Mouse (Mus musculus): Measurements from ENCODE around the gene Fam213a. TPM values are rescaled to one million over a fixed set of nuclear protein-coding genes. Genes with fewer than 3 reads are reported as not detected.

The Fam213a gene
- polyA plus RNA-seq, 1 experiment from 2014 or later: 76.2 TPM

- Histone ChIP-seq H3K4me1 (peaks cover 10% of the 10 kb centered on the region), H3K27me3 (no peaks in the 10 kb centered on the region), H3K4me3 (no peak overlapping the region), H3K9me3 (no peaks in the 10 kb centered on the region), H3K4me2 (replicated peaks) (no peak overlapping the region), H3K27ac (replicated peaks) (no peak overlapping the region), H3K9ac (replicated peaks) (no peak overlapping the region), H3K36me3 (peaks cover 13% of the 10 kb centered on the region)
- WGBS: 90% methylated on average over 4 of the region's 4 CpGs
- ATAC-seq (replicated peaks): no peak
These were observed 12.8 kb downstream of the Fam213a start for GRCm38 (mm10) chr14:41000801-41001200.

- no peak overlapping the region for H3K9ac ChIP-seq (replicated peaks)
- peaks cover 10% of the 10 kb centered on the region for H3K4me1 ChIP-seq
- no peak overlapping the region for H3K27ac ChIP-seq (replicated peaks)
- ATAC-seq (replicated peaks): no peak
- peaks cover 13% of the 10 kb centered on the region for H3K36me3 ChIP-seq
- no peaks in the 10 kb centered on the region for H3K9me3 ChIP-seq
- H3K27me3 ChIP-seq: no peaks in the 10 kb centered on the region
- no peak overlapping the region for H3K4me2 ChIP-seq (replicated peaks)
- WGBS: 90% methylated on average over 7 of the region's 7 CpGs
- H3K4me3 ChIP-seq: no peak overlapping the region
These were observed 13.5 kb downstream of the Fam213a start for GRCm38 (mm10) chr14:40999904-41000645.

DNA sequence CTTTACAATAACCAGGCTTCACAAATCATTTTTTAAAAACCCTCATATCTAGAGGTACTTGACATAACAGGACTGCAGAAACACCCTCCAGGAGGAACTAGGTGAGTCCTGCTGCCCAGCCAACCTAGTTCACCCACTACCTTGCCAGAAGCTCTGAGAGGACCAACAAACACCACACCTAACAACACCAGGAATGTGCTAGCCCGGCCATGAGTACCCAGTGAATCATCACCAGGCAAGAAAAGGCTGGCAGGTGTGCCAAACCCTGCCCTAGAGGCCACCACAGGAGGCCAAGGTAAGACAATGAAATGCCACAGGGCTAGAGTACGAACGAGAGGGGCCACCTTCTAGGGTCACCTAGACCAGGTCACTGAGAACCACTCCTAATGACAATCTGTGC, 17.4 kb downstream of the Fam213a start:
- no peaks in the 10 kb centered on the region for H3K9me3 ChIP-seq
- H3K36me3 ChIP-seq: peaks cover 21% of the 10 kb centered on the region
- H3K4me3 ChIP-seq: no peak overlapping the region
- H3K27me3 ChIP-seq: no peaks in the 10 kb centered on the region
- ATAC-seq (replicated peaks): no peak
- H3K4me2 ChIP-seq (replicated peaks): no peak overlapping the region
- H3K27ac ChIP-seq (replicated peaks): no peak overlapping the region
- WGBS: 79% methylated on average over 3 of the region's 3 CpGs
- no peaks in the 10 kb centered on the region for H3K4me1 ChIP-seq
- no peak overlapping the region for H3K9ac ChIP-seq (replicated peaks)

GRCm38 (mm10) chr14:40992464-40992863, 21.1 kb downstream of the Fam213a start:
- H3K4me2 ChIP-seq (replicated peaks): no peak overlapping the region
- H3K9ac ChIP-seq (replicated peaks): no peak overlapping the region
- no peaks in the 10 kb centered on the region for H3K4me1 ChIP-seq
- no peaks in the 10 kb centered on the region for H3K9me3 ChIP-seq
- peaks cover 8% of the 10 kb centered on the region; the same call in 1 of the 2 replicates for H3K36me3 ChIP-seq
- no peak overlapping the region for H3K27ac ChIP-seq (replicated peaks)
- no peak for ATAC-seq (replicated peaks)
- no peak overlapping the region for H3K4me3 ChIP-seq
- no peaks in the 10 kb centered on the region for H3K27me3 ChIP-seq
- 90% methylated on average over 6 of the region's 6 CpGs for WGBS

GRCm38 (mm10) chr14:40988780-40989179, 24.8 kb downstream of the Fam213a start:
- Histone ChIP-seq H3K27ac (replicated peaks) (no peak overlapping the region), H3K4me2 (replicated peaks) (no peak overlapping the region), H3K4me3 (no peak overlapping the region), H3K27me3 (no peaks in the 10 kb centered on the region), H3K4me1 (no peaks in the 10 kb centered on the region), H3K36me3 (peaks cover 5% of the 10 kb centered on the region; the same call in 1 of the 2 replicates), H3K9ac (replicated peaks) (no peak overlapping the region), H3K9me3 (no peaks in the 10 kb centered on the region)
- no peak for ATAC-seq (replicated peaks)
- WGBS: 94% methylated on average over 5 of the region's 5 CpGs

GRCm38 (mm10) chr14:40987184-40987583, 26.4 kb downstream of the Fam213a start:
- H3K27ac ChIP-seq (replicated peaks): no peak overlapping the region
- no peak overlapping the region for H3K9ac ChIP-seq (replicated peaks)
- no peaks in the 10 kb centered on the region for H3K9me3 ChIP-seq
- WGBS: 85% methylated on average over 2 of the region's 2 CpGs
- H3K36me3 ChIP-seq: no peaks in the 10 kb centered on the region
- no peak overlapping the region for H3K4me3 ChIP-seq
- H3K4me1 ChIP-seq: no peaks in the 10 kb centered on the region
- no peak for ATAC-seq (replicated peaks)
- H3K4me2 ChIP-seq (replicated peaks): no peak overlapping the region
- no peaks in the 10 kb centered on the region for H3K27me3 ChIP-seq

DNA sequence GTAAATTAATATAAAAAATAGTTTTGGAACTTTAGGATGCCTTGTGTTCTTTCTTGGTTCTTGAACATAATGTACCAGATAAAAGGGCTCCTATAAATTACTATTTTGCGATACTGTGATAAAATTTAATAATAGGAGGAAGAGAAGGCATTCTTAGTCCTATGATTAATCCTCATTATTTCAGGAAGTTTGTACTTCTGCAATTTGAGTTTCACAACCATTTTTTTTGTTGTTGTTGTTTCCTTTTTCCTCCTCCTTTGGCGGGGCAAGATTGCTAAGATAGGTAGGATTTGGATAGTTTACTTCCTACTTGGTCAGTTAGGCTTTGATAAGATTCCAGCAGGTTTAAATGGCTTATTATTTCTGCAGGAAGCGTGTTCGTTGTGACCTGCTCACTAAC, 28.0 kb downstream of the Fam213a start:
- no peak for ATAC-seq (replicated peaks)
- no peaks in the 10 kb centered on the region for H3K4me1 ChIP-seq
- H3K27ac ChIP-seq (replicated peaks): no peak overlapping the region
- H3K4me2 ChIP-seq (replicated peaks): no peak overlapping the region
- no peak overlapping the region for H3K9ac ChIP-seq (replicated peaks)
- H3K9me3 ChIP-seq: no peaks in the 10 kb centered on the region
- 85% methylated on average over 4 of the region's 4 CpGs for WGBS
- no peak overlapping the region for H3K4me3 ChIP-seq
- H3K27me3 ChIP-seq: no peaks in the 10 kb centered on the region
- no peaks in the 10 kb centered on the region for H3K36me3 ChIP-seq

DNA sequence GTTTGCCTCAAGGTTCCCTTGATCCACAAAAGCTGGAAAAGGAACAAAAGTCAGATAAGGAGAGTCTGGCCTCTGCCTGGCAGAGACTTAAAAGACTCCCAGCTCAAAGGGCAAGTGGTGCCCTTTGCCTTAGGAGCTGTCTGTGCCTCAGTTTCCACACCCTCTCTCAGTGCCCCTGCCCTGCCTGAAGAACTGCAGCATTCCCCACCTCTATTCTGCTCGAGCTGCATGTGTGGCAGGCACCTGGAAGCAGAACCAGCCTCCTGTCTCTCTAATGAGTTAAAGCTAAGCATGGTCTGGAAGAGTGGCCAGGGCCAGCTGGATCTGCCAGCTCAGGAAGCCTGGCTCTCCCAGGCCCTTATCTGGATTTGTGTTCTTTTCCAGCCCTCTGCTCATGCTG, 33.9 kb downstream of the Fam213a start:
- Histone ChIP-seq H3K27me3 (no peaks in the 10 kb centered on the region), H3K9ac (replicated peaks) (no peak overlapping the region), H3K36me3 (no peaks in the 10 kb centered on the region), H3K27ac (replicated peaks) (no peak overlapping the region), H3K4me3 (no peak overlapping the region), H3K4me2 (replicated peaks) (no peak overlapping the region), H3K9me3 (no peaks in the 10 kb centered on the region), H3K4me1 (no peaks in the 10 kb centered on the region)
- 68% methylated on average over 1 of the region's 1 CpGs for WGBS
- ATAC-seq (replicated peaks): no peak

DNA sequence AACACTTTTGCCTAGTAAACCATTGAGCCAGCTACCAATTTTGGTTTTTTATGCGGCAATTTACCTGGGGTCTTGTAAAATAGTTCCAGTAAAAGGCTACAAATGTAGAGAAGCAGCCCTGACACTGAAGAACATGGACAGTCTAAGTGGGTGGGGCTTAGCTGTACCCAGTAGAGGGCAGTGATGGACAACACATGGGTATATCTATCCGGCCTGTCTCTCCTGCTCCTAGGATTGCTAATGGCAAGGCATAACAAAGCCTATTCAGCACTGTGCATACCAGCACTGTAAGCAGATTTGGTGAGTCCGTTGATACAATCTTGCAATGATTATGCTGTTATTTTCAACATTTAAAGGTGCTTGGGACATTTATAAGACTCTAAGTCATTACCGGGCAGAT, 34.6 kb downstream of the Fam213a start:
- no peaks in the 10 kb centered on the region for H3K9me3 ChIP-seq
- no peaks in the 10 kb centered on the region for H3K36me3 ChIP-seq
- no peak overlapping the region for H3K27ac ChIP-seq (replicated peaks)
- no peak overlapping the region for H3K9ac ChIP-seq (replicated peaks)
- ATAC-seq (replicated peaks): 0 out of 2 replicates have a peak, but pooled peaks have one; percentile 51
- no peak overlapping the region for H3K4me2 ChIP-seq (replicated peaks)
- H3K27me3 ChIP-seq: no peaks in the 10 kb centered on the region
- H3K4me1 ChIP-seq: no peaks in the 10 kb centered on the region
- H3K4me3 ChIP-seq: no peak overlapping the region
- WGBS: 46% methylated on average over 4 of the region's 4 CpGs

- H3K4me3 ChIP-seq: no peak overlapping the region
- no peaks in the 10 kb centered on the region for H3K9me3 ChIP-seq
- 73% methylated on average over 6 of the region's 6 CpGs for WGBS
- H3K27ac ChIP-seq (replicated peaks): no peak overlapping the region
- no peak overlapping the region for H3K9ac ChIP-seq (replicated peaks)
- H3K27me3 ChIP-seq: no peaks in the 10 kb centered on the region
- H3K36me3 ChIP-seq: no peaks in the 10 kb centered on the region
- ATAC-seq (replicated peaks): peak; percentile 82
- H3K4me2 ChIP-seq (replicated peaks): no peak overlapping the region
- H3K4me1 ChIP-seq: no peaks in the 10 kb centered on the region
These were observed 38.4 kb downstream of the Fam213a start for GRCm38 (mm10) chr14:40975127-40975721.

DNA sequence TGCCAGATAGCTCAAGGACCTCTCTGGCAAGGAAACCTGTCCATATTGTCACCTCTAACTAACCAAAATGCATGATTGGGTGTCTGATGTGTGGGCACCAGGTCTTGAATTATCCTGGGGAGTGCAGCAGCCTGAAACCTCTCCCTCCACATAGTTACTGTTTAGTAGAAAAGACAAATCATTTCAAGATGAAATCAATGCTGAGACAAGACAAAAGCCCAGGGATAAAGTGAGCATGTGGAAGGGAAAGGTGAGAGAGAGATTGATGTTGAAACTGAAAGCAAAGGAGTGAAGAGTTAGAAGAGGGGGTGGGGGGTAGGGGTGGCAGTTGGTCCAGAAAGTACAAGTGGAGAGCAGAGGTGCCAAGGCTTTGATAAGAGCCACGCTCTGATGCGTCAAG, 45.5 kb downstream of the Fam213a start:
- WGBS: 85% methylated on average over 2 of the region's 2 CpGs
- H3K9me3 ChIP-seq: no peaks in the 10 kb centered on the region
- no peak overlapping the region; the same call in 1 of the 2 replicates for H3K27ac ChIP-seq (replicated peaks)
- peak overlapping the region; percentile 78; the same call in 1 of the 2 replicates for H3K4me2 ChIP-seq (replicated peaks)
- peaks cover 27% of the 10 kb centered on the region for H3K4me1 ChIP-seq
- no peak for ATAC-seq (replicated peaks)
- no peaks in the 10 kb centered on the region for H3K36me3 ChIP-seq
- H3K9ac ChIP-seq (replicated peaks): no peak overlapping the region
- H3K27me3 ChIP-seq: peaks cover 3% of the 10 kb centered on the region; the same call in 1 of the 2 replicates
- H3K4me3 ChIP-seq: peak overlapping the region; percentile 99; the same call in 1 of the 2 replicates

GRCm38 (mm10) chr14:40967598-40967900, 46.0 kb downstream of the Fam213a start:
- H3K4me3 ChIP-seq: peak overlapping the region; percentile 99
- peak overlapping the region; percentile 66 for H3K9ac ChIP-seq (replicated peaks)
- peak overlapping the region; percentile 87 for H3K27ac ChIP-seq (replicated peaks)
- WGBS: 3% methylated on average over 6 of the region's 6 CpGs
- no peaks in the 10 kb centered on the region for H3K9me3 ChIP-seq
- ATAC-seq (replicated peaks): peak; percentile 0; the same call in 1 of the 2 replicates
- peaks cover 32% of the 10 kb centered on the region for H3K4me1 ChIP-seq
- H3K27me3 ChIP-seq: peaks cover 3% of the 10 kb centered on the region; the same call in 1 of the 2 replicates
- H3K36me3 ChIP-seq: no peaks in the 10 kb centered on the region
- H3K4me2 ChIP-seq (replicated peaks): peak overlapping the region; percentile 78
